Mouse (Mus musculus): ENCODE measurements around the gene Olfr1312. TPM values are rescaled to one million over a fixed set of nuclear protein-coding genes. Genes with fewer than 3 reads are reported as not detected.
"Not testable (repeated sequence)": the region's sequence is repeated elsewhere in the genome, so short reads cannot be mapped to it uniquely, and the experiment has no call there.

The Olfr1312 gene
- polyA plus RNA-seq (2012; rRNA removed) (not detected in 2 replicates), polyA plus RNA-seq (2014; fragmentation: Nextera tagmentation; extraction: Ambion mirVana) (not detected in 2 replicates)

- WGBS = 38% methylated on average over 1 of the region's 1 CpGs
- Histone ChIP-seq H3K4me3 (replicated peaks; ENCODE audit: low read length) (no peak within 1 kb of the TSS), H3K9me3 (ENCODE audit: control insufficient read depth, low read length) (no peaks in the 10 kb centered on the region), H3K4me2 (replicated peaks; ENCODE audit: low read depth, low read length, severe bottlenecking) (no peak within 1 kb of the TSS), H3K4me1 (ENCODE audit: control insufficient read depth, insufficient read depth, low read length) (no peaks in the 10 kb centered on the region), H3K36me3 (ENCODE audit: control insufficient read depth, insufficient read depth, low read length) (no peaks in the 10 kb centered on the region), H3K27me3 (ENCODE audit: control insufficient read depth, insufficient read depth, low read length) (no peaks in the 10 kb centered on the region), H3K9ac (ENCODE audit: low read depth, low read length, severe bottlenecking) (no peak within 1 kb of the TSS), H3K27ac (replicated peaks; ENCODE audit: low read depth, low read length) (no peak within 1 kb of the TSS)
- TF ChIP-seq POLR2A (IDR thresholded peaks at IDR 0.05; ENCODE audit: borderline replicate concordance, extremely low read depth, insufficient read depth, insufficient read length) = no peak
- ATAC-seq (ENCODE audit: low FRiP score, low read depth) = no peak
- no peak for DNase-seq (ENCODE audit: low spot score)
Observed at GRCm38 (mm10) chr2:112050138-112050537, at the start of gene Olfr1312. Gene Olfr1312 (minus strand): TSS chr2:112050238.

DNA sequence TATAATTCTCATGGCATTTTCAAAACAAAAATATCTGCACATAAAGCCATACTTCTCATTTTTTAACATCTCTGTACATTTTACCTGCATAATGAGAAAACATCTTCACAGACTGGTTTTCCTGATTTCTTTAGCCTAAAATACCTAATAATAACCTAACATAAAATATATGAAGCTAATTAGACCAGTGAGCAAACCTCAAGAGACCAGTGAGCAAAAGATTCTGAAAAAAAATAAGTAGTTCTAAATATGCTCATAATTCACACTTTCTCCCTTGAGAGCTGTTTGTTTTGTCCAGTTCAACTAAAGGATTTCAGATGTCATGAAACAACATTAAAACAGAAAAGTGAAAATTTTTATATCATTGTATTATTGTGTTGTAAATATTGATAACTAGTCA, 46.6 kb upstream of the Olfr1312 start, which contains the start of gene Olfr1314:
Olfr1314 (minus strand) TSS at position 101 of the 400 bp plus-strand sequence.
- Histone ChIP-seq H3K27ac (replicated peaks; ENCODE audit: low read depth, low read length) (no peak within 1 kb of the TSS), H3K4me3 (replicated peaks; ENCODE audit: low read length) (no peak within 1 kb of the TSS), H3K27me3 (ENCODE audit: control insufficient read depth, insufficient read depth, low read length) (no peaks in the 10 kb centered on the region), H3K36me3 (ENCODE audit: control insufficient read depth, insufficient read depth, low read length) (no peaks in the 10 kb centered on the region), H3K9ac (ENCODE audit: low read depth, low read length, severe bottlenecking) (no peak within 1 kb of the TSS), H3K4me2 (replicated peaks; ENCODE audit: low read depth, low read length, severe bottlenecking) (no peak within 1 kb of the TSS), H3K9me3 (ENCODE audit: control insufficient read depth, low read length) (no peaks in the 10 kb centered on the region), H3K4me1 (ENCODE audit: control insufficient read depth, insufficient read depth, low read length) (no peaks in the 10 kb centered on the region)
- DNase-seq (ENCODE audit: low spot score) = no peak
- no peak for TF ChIP-seq POLR2A (IDR thresholded peaks at IDR 0.05; ENCODE audit: borderline replicate concordance, extremely low read depth, insufficient read depth, insufficient read length)
- no peak for ATAC-seq (ENCODE audit: low FRiP score, low read depth)

GRCm38 (mm10) chr2:112077743-112078142, 27.7 kb upstream of the Olfr1312 start, which contains the start of gene Olfr1313:
Gene Olfr1313 (minus strand): TSS chr2:112077843.
- Histone ChIP-seq H3K4me3 (replicated peaks; ENCODE audit: low read length) (no peak within 1 kb of the TSS), H3K9ac (ENCODE audit: low read depth, low read length, severe bottlenecking) (no peak within 1 kb of the TSS), H3K4me2 (replicated peaks; ENCODE audit: low read depth, low read length, severe bottlenecking) (no peak within 1 kb of the TSS), H3K36me3 (ENCODE audit: control insufficient read depth, insufficient read depth, low read length) (no peaks in the 10 kb centered on the region), H3K27me3 (ENCODE audit: control insufficient read depth, insufficient read depth, low read length) (no peaks in the 10 kb centered on the region), H3K4me1 (ENCODE audit: control insufficient read depth, insufficient read depth, low read length) (no peaks in the 10 kb centered on the region), H3K9me3 (ENCODE audit: control insufficient read depth, low read length) (no peaks in the 10 kb centered on the region), H3K27ac (replicated peaks; ENCODE audit: low read depth, low read length) (no peak within 1 kb of the TSS)
- no peak for DNase-seq (ENCODE audit: low spot score)
- no peak for TF ChIP-seq POLR2A (IDR thresholded peaks at IDR 0.05; ENCODE audit: borderline replicate concordance, extremely low read depth, insufficient read depth, insufficient read length)
- no peak for ATAC-seq (ENCODE audit: low FRiP score, low read depth)

GRCm38 (mm10) chr2:112026971-112027370, 23.1 kb downstream of the Olfr1312 start:
- H3K4me2 ChIP-seq (replicated peaks; ENCODE audit: low read depth, low read length, severe bottlenecking); H3K27me3 ChIP-seq (ENCODE audit: control insufficient read depth, insufficient read depth, low read length); H3K27ac ChIP-seq (replicated peaks; ENCODE audit: low read depth, low read length); H3K36me3 ChIP-seq (ENCODE audit: control insufficient read depth, insufficient read depth, low read length); H3K9ac ChIP-seq (ENCODE audit: low read depth, low read length, severe bottlenecking); H3K9me3 ChIP-seq (ENCODE audit: control insufficient read depth, low read length); H3K4me3 ChIP-seq (replicated peaks; ENCODE audit: low read length); H3K4me1 ChIP-seq (ENCODE audit: control insufficient read depth, insufficient read depth, low read length); DNase-seq (ENCODE audit: low spot score); ATAC-seq (ENCODE audit: low FRiP score, low read depth): not testable (repeated sequence)
- 42% methylated on average over 6 of the region's 6 CpGs for WGBS

DNA sequence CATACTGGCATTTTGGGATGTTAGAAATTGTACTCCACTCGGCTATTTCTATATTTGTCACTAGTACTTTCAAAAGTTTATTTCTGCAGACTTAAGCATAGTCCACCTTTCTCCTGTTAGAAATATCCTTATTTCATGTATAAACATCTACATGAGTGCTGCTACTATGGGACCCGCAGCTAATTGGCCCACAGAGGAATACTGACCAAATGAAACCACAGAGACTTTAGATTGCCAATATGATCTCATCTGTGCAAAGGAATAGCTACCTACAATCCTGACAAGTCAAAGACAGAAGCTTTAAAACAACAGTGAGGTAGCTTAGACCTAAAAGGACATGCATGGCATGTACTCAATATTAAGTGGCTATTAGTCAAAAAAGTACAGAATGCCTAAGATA, 25.7 kb downstream of the Olfr1312 start, which contains the start of gene Olfr1311:
Olfr1311 (minus strand) TSS at position 101 of the 400 bp plus-strand sequence.
- Histone ChIP-seq H3K4me3 (replicated peaks; ENCODE audit: low read length) (no peak within 1 kb of the TSS), H3K9me3 (ENCODE audit: control insufficient read depth, low read length) (no peaks in the 10 kb centered on the region), H3K36me3 (ENCODE audit: control insufficient read depth, insufficient read depth, low read length) (no peaks in the 10 kb centered on the region), H3K27ac (replicated peaks; ENCODE audit: low read depth, low read length) (no peak within 1 kb of the TSS), H3K4me2 (replicated peaks; ENCODE audit: low read depth, low read length, severe bottlenecking) (no peak within 1 kb of the TSS), H3K9ac (ENCODE audit: low read depth, low read length, severe bottlenecking) (no peak within 1 kb of the TSS), H3K4me1 (ENCODE audit: control insufficient read depth, insufficient read depth, low read length) (no peaks in the 10 kb centered on the region), H3K27me3 (ENCODE audit: control insufficient read depth, insufficient read depth, low read length) (no peaks in the 10 kb centered on the region)
- TF ChIP-seq POLR2A (IDR thresholded peaks at IDR 0.05; ENCODE audit: borderline replicate concordance, extremely low read depth, insufficient read depth, insufficient read length) = no peak
- DNase-seq (ENCODE audit: low spot score) (no peak), ATAC-seq (ENCODE audit: low FRiP score, low read depth) (no peak)
- 87% methylated on average over 2 of the region's 2 CpGs for WGBS

DNA sequence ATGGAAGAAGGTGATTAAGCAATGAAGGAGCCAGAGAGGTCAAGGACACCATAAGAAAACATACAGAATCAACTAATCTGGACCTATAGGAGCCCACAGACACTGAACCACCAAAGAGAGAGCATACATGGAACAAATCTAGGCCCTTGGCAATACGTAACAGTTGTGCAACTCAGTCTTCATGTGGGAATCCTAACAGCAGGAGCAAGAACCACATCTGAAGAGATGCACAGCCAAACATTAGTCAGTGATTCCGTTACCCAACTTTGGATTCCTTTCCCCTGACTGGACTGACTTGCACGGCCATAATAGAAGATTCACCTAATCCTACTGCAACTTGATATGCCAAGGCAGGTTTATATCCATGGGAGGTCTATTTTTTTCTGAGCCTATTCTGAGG, 35.1 kb downstream of the Olfr1312 start:
- whole genome bisulfite sequencing = 78% methylated on average over 3 of the region's 3 CpGs
- Histone ChIP-seq H3K27ac (replicated peaks; ENCODE audit: low read depth, low read length) (no peak overlapping the region), H3K4me1 (ENCODE audit: control insufficient read depth, insufficient read depth, low read length) (no peaks in the 10 kb centered on the region), H3K4me3 (replicated peaks; ENCODE audit: low read length) (no peak overlapping the region), H3K9ac (ENCODE audit: low read depth, low read length, severe bottlenecking) (no peak overlapping the region), H3K9me3 (ENCODE audit: control insufficient read depth, low read length) (no peaks in the 10 kb centered on the region), H3K36me3 (ENCODE audit: control insufficient read depth, insufficient read depth, low read length) (no peaks in the 10 kb centered on the region), H3K4me2 (replicated peaks; ENCODE audit: low read depth, low read length, severe bottlenecking) (no peak overlapping the region), H3K27me3 (ENCODE audit: control insufficient read depth, insufficient read depth, low read length) (no peaks in the 10 kb centered on the region)
- no peak for TF ChIP-seq POLR2A (IDR thresholded peaks at IDR 0.05; ENCODE audit: borderline replicate concordance, extremely low read depth, insufficient read depth, insufficient read length)
- ATAC-seq (ENCODE audit: low FRiP score, low read depth) (no peak), DNase-seq (ENCODE audit: low spot score) (no peak)
